Mouse (Mus musculus) stomach, postnatal 0 days (tissue): Measurements from ENCODE around the gene Zbtb48.

Source experiments
- CTCF ChIP-seq: IDR thresholded peaks from 2 replicates; pipeline ENCODE4 v1.5.1; 2016; ENCODE audit warnings: antibody characterized with exemption, low read depth, mild to moderate bottlenecking, moderate library complexity
- EP300 ChIP-seq: optimal IDR thresholded peaks from 2 replicates; pipeline ENCODE3; 2016; ENCODE audit warnings: antibody characterized with exemption

- TF ChIP-seq CTCF (no peak), EP300 (no peak)
These were observed 14.2 kb downstream of the Zbtb48 start for GRCm38 (mm10) chr4:152013036-152013813.
